Mouse (Mus musculus): ENCODE data around the gene Gm3336. TPM values are rescaled to one million over a fixed set of nuclear protein-coding genes. Genes with fewer than 3 reads are reported as not detected.

Gm3336 gene
- total RNA-seq, 1 experiment from 2014 or later: not detected

GRCm38 (mm10) chr8:70713991-70714390, 4.4 kb upstream of the Gm3336 start:
- ATAC-seq (replicated peaks; ENCODE audit: low read depth, poor library complexity, severe bottlenecking): no peak

- no peak for ATAC-seq (replicated peaks; ENCODE audit: low read depth, poor library complexity, severe bottlenecking)
Measured at GRCm38 (mm10) chr8:70715086-70715485, 3.3 kb upstream of the Gm3336 start.

GRCm38 (mm10) chr8:70716521-70717400, 1.6 kb upstream of the Gm3336 start:
- no peak for ATAC-seq (replicated peaks; ENCODE audit: low read depth, poor library complexity, severe bottlenecking)

DNA sequence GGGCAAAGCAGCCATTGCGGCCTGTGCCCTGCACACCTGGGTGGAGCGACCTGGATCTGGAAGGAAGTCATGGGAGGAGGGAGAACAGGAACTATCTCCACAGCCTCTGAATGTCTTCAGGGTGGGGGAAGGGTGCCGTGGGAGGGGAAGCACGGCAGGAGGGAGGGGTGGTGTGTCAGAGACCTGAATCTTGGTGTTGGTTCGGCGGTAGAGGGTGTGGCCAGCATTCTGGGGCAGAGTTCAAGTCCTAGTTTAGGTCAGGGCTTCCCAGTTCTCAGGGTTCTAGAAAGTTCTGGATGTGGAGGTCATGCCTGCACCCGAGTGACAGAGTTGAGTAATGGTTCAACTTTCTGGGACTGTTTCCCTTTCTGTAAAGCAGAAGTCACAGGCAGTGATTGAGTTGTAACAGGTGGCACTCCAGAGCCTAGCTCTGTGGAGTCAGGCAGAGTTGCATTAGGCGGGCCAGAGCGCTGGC, 1.5 kb downstream of the Gm3336 start:
- ATAC-seq (replicated peaks; ENCODE audit: low read depth, poor library complexity, severe bottlenecking): no peak

- peak; percentile 70 for ATAC-seq (replicated peaks; ENCODE audit: low read depth, poor library complexity, severe bottlenecking)
Measured at GRCm38 (mm10) chr8:70720739-70721138, 2.4 kb downstream of the Gm3336 start.

DNA sequence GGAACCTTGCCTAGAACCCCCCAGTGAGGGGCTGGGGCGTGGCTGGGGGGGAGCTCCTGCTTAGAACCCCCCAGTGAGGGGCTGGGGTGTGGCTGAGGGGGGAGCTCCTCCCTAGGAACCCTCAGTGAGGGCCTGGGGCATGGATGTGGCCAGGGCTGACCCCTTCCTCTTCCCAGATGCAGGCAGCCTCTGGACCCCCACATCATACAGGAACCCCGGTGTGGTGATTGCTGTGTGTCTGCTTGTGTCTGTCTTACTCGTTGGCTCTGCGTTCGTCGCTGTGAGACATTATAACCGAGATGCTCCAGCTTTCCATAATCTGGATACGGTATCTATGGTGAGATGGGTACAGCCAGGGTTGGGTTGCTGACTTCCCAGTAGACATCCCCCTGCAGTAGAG, 3.3 kb downstream of the Gm3336 start:
- no peak for ATAC-seq (replicated peaks; ENCODE audit: low read depth, poor library complexity, severe bottlenecking)

GRCm38 (mm10) chr8:70723486-70724210, 5.3 kb downstream of the Gm3336 start, which contains the start of gene Pde4c:
TSS of gene Pde4c (plus strand) at chr8:70723720.
- no peak for ATAC-seq (replicated peaks; ENCODE audit: low read depth, poor library complexity, severe bottlenecking)

GRCm38 (mm10) chr8:70724216-70724615, 5.9 kb downstream of the Gm3336 start:
- no peak for ATAC-seq (replicated peaks; ENCODE audit: low read depth, poor library complexity, severe bottlenecking)

DNA sequence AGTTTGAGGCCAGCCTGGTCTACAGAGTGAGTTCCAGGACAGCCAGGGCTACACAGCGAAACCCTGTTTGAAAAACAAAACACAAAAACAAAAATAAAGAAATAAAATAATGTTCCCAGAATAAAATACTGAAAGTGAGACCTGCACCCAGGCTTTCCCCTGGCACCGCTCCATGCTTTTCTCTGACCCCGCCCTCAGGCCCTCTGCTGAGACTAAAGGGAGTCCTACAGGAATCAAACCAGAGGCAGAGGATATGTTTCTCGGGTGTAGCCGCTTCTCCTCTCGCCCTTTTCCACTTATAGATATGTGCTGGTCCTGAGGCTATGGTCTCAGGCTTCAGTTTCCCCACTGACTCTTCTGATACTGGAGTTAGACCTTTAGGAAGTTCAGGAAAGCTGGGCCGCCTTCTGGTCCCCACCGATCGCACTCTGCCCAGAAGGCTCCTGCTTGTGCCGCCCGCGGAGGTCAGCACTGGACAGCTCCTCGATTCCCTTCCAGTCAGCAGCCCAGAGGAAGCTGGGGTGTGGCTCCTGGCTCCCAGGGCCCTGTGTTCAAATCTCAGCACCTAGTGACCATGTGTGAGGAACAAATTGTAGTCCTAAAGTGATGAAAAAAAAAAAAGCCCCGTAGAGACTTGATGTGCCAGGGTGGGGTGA, 7.6 kb downstream of the Gm3336 start:
- ATAC-seq (replicated peaks; ENCODE audit: low read depth, poor library complexity, severe bottlenecking): no peak; the same call in 1 of the 2 replicates

DNA sequence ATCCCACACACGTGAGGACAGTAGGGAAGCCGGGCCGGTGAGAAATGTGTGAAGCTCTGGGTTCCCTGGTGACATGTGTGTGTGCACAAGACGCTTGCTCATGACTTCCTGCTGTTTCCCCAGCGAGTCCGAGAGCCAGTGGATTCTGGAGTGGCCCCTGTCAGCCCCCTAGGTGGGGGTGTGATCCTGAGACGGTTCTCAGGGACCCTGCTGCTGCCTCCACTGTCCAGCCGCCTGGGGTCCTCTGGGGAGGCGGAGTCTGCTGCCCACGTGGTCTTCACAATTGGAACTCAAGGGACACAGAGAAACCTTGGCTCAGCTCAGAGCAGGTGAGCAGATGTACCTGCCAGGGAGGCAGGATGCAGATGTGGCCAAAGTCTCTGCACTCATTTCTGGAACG, 8.4 kb downstream of the Gm3336 start:
- ATAC-seq (replicated peaks; ENCODE audit: low read depth, poor library complexity, severe bottlenecking): no peak

DNA sequence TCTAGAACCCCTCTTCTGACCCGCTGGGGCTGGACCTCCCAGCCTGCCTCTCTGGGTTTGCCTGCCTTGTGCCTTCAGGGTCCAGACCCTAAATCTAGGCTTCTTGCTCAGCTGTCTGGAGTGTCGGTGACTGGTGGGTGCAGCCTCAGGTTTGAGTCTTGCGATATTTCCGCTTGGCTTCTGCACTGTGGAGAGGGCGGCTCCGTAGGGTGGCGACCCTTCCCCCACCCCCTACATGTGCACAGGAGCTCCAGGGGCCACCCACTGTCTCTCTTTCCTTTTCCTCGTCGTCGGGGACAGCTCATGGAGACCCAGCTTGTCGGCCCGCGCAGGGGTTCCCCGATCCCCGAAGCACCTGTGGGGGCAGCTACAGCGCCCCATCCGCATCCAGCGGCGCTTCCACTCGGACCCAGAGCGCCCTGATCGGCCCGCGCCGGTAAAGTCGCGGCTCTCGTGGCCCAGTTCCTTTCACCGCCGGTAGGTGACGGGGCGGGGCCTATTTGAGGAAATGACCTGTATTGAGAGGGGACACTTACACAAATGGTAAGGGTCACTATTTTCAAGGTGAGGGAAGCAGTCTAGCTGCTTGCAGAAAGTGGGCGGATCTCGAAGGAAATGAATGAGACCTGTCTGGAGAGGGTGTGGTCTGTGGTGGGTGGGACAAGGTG, 11.6 kb downstream of the Gm3336 start:
- peak; percentile 73 for ATAC-seq (replicated peaks; ENCODE audit: low read depth, poor library complexity, severe bottlenecking)

DNA sequence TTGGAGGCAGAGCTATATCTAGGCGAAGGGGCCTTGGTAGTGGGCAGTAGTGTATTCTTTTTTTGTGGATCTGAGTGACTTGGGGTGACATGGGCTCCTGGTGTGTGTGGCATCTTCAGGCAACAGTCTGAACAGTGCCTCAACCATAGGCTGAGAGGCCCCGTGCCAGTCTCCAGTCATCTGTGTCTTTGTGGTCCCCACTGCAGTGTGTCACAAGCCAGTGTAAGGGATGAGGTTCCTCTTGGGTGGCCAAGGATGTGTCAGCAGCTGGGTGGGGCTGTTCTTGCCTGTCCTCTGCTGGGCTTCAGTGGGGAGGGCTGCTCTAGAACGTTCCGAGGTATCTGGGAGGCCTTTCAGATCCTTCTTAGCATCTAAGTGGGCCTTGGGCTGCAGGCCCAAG, 12.6 kb downstream of the Gm3336 start:
- no peak for ATAC-seq (replicated peaks; ENCODE audit: low read depth, poor library complexity, severe bottlenecking)

GRCm38 (mm10) chr8:70737705-70738104, 19.4 kb downstream of the Gm3336 start:
- ATAC-seq (replicated peaks; ENCODE audit: low read depth, poor library complexity, severe bottlenecking): no peak

- 0 out of 2 replicates have a peak, but pooled peaks have one; percentile 25 for ATAC-seq (replicated peaks; ENCODE audit: low read depth, poor library complexity, severe bottlenecking)
Measured at GRCm38 (mm10) chr8:70738211-70738610, 19.9 kb downstream of the Gm3336 start.

DNA sequence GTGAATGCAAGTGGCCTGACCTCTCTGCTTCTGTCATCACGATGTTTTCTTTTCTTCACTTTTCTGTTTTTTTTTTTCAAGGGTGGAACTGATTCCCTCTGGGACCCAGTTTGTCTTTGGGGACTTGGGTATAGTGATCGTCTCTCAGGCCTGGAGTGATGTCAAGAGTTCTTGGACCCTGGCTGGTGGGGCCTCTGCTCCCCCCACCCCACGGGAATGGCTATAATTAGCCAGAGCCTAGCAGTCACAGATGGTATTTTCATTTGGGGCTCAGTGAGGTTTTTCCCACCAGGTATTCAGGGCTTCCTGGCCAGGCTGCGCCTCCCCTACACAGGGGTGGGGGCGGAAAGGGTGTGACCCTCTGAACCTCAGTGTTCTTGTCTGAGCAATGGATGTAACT, 23.3 kb downstream of the Gm3336 start:
- no peak for ATAC-seq (replicated peaks; ENCODE audit: low read depth, poor library complexity, severe bottlenecking)

DNA sequence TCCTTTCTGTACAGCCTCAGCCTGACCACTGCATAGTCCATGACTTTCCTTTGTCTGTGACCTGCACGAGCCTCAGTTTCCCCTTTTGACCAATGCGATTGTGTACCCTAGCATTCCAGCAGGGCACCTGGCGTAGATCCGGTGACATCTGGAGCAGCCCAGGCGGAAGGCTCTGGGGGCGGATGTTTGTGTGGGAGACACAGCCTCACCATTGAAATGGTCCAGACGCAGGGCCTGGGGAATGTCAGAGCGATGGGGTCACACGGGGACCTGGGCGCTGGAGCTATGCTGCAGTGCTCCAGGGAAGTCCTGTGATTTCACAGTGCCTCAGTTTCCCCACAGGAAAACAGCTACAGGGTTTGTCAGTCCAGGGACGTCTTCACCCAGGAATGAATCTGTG, 23.8 kb downstream of the Gm3336 start:
- ATAC-seq (replicated peaks; ENCODE audit: low read depth, poor library complexity, severe bottlenecking): no peak

DNA sequence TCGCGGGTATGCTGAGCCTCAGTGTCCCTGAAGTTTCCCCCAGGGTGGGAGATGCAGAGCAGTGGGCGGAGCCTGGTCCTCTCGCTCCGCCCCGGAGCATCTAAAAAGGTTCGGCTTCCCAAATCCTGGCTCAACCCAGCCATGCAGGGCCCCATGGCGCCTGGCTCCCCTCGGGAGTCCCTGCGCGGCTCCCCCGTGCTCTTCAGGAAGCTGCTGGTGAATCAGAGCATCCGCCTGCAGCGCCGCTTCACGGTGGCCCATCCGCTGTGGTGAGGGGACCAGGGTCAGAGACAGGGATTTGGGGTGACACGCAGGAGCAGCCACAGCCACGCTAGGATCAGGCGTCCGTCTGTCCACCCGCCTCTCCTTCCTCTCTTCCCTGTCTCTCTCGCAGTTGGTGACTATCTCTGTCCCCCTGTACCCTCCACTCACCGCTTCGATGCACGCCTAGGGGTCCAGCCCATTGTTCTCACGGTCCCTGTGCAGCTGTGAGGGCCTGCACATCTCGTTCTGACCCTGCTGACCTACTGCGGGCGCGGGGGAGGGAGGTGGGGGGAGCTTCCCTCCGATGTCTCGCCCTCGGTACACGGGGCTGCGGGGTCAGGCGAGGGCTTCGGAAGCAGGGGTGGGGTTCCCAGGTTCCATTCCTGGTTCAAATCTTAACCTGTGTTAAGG, 24.8 kb downstream of the Gm3336 start:
- ATAC-seq (replicated peaks; ENCODE audit: low read depth, poor library complexity, severe bottlenecking): peak; percentile 18

- peak; percentile 13; the same call in 1 of the 2 replicates for ATAC-seq (replicated peaks; ENCODE audit: low read depth, poor library complexity, severe bottlenecking)
Measured at GRCm38 (mm10) chr8:70743656-70744590, 25.6 kb downstream of the Gm3336 start.

Measured in common myeloid progenitor, adult 5-6 weeks (primary cell).